Comparison of ENCODE assay signal across 8 mouse cellular contexts in the genomic region with DNA sequence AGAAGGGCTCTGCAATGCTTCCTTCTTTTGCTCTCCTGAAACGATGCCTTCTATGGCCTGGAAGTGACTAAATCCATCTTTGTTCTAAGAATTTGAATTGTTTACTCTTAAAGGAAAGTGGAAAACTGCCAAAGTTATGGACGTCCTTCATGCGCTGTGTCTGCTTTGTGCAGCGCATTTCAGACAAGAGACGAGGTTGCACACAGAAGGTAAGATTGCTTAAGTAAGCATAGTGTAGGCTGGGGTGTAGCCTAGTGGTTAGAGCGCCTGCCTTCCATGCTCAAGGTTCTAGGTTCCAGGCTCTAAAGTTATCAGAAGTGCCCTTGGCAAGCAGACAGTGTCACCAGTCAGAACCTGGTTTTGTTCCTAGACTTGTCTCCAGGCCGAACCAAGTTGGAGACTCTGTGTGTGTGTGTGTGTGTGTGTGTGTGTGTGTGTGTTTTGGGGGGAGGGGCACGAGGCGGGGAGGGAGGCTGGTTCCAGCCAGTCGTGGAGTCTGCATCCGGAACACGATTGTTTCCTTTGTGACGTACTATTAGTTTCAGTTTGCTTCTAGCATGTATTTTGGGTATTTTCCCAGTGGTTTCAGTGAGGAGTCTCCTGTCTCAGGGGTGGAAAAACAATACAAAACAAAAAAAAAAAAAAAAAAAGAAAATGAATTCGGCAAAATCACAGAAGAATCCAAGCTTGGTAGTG.
DNase-seq lines count a peak whose midpoint lies in the region; ATAC-seq and TF ChIP-seq lines count a peak whose summit lies in the region.

No protein-coding gene starts in this region.

- H3ac ChIP-seq in myocyte (ENCODE audit: control insufficient read depth, insufficient read length): no peak overlapping the region

- no peaks in the 10 kb centered on the region for H3K36me3 ChIP-seq in forebrain, embryonic 11.5 days (ENCODE audit: control insufficient read depth, insufficient read depth, low read length)
- no peaks in the 10 kb centered on the region for H3K36me3 ChIP-seq in forebrain, embryonic 10.5 days (replicated peaks)
- no peaks in the 10 kb centered on the region for H3K36me3 ChIP-seq in myocyte (ENCODE audit: control insufficient read depth, insufficient read depth)

- H3K4me3 ChIP-seq in forebrain, embryonic 11.5 days (ENCODE audit: low read depth, low read length): no peak overlapping the region
- H3K4me3 ChIP-seq in forebrain, embryonic 10.5 days: no peak overlapping the region
- H3K4me3 ChIP-seq in myocyte: no peak overlapping the region

- no peak overlapping the region for H3K4me2 ChIP-seq in forebrain, embryonic 11.5 days (ENCODE audit: low read depth, low read length, severe bottlenecking)
- H3K4me2 ChIP-seq in myocyte (ENCODE audit: low read depth): peak overlapping the region; percentile 83

- no peak overlapping the region for H3K27ac ChIP-seq in forebrain, embryonic 11.5 days (ENCODE audit: low read depth, low read length)
- H3K27ac ChIP-seq in forebrain, embryonic 10.5 days: no peak overlapping the region

- ATAC-seq in forebrain, embryonic 11.5 days (replicated peaks; ENCODE audit: low FRiP score): 0 out of 2 replicates have a peak, but pooled peaks have one; percentile 30

- no peaks in the 10 kb centered on the region for H3K79me2 ChIP-seq in myocyte (ENCODE audit: control insufficient read depth, insufficient read depth)

- no peak overlapping the region for H3K9ac ChIP-seq in forebrain, embryonic 11.5 days (ENCODE audit: low read length)

- no peak for DNase-seq in forebrain, embryonic 11.5 days (ENCODE audit: low spot score)
- no peak for DNase-seq in forebrain, embryonic 10.5 days (ENCODE audit: extremely low spot score, low spot score)
- DNase-seq in NIH3T3 (ENCODE audit: low read depth): peak; percentile 48
- peak; percentile 44 for DNase-seq in gastrocnemius, postnatal 10 days
- peak; percentile 22 to 38 for DNase-seq in kidney, adult 8-10 months
- DNase-seq in frontal cortex, postnatal 36 days (ENCODE audit: low spot score in 2 of 2): no peak
- no peak for DNase-seq in cerebellum, adult 9-10 months

- H3K4me1 ChIP-seq in forebrain, embryonic 11.5 days (replicated peaks; ENCODE audit: control insufficient read depth, insufficient read depth, low read length): no peaks in the 10 kb centered on the region
- peaks cover 7% of the 10 kb centered on the region; the same call in 1 of the 2 replicates for H3K4me1 ChIP-seq in forebrain, embryonic 10.5 days

- no peaks in the 10 kb centered on the region for H3K27me3 ChIP-seq in forebrain, embryonic 11.5 days (ENCODE audit: control insufficient read depth, insufficient read depth, low read length)
- H3K27me3 ChIP-seq in forebrain, embryonic 10.5 days (ENCODE audit: poor library complexity, severe bottlenecking): no peaks in the 10 kb centered on the region
- H3K27me3 ChIP-seq in myocyte (ENCODE audit: control insufficient read depth, insufficient read depth, insufficient read length): no peaks in the 10 kb centered on the region

- H3K9me3 ChIP-seq in forebrain, embryonic 11.5 days (ENCODE audit: control insufficient read depth, low read length): no peaks in the 10 kb centered on the region; the same call in 1 of the 2 replicates
- H3K9me3 ChIP-seq in forebrain, embryonic 10.5 days: peaks cover 3% of the 10 kb centered on the region; the same call in 1 of the 2 replicates

- TF ChIP-seq POLR2A in myocyte (IDR thresholded peaks at IDR 0.05; ENCODE audit: insufficient read length, low read depth): no peak

- WGBS in forebrain, embryonic 11.5 days: 89% methylated on average over 14 of the region's 14 CpGs
- 89% methylated on average over 14 of the region's 14 CpGs for WGBS in forebrain, embryonic 10.5 days

TF ChIP-seq in myocyte, 11 proteins besides CTCF, POLR2A, EP300 and RAD21:
- TF ChIP-seq TCF12 (IDR thresholded peaks at IDR 0.05; ENCODE audit: insufficient read depth, poor library complexity, severe bottlenecking) (no peak), MYOD1 (IDR thresholded peaks at IDR 0.05; ENCODE audit: control insufficient read depth in 1 of 3, insufficient read length in 2 of 3, low read depth in 2 of 3) (no peak), MYOG (IDR thresholded peaks at IDR 0.05; ENCODE audit: control insufficient read depth in 1 of 3, insufficient read depth in 1 of 3, insufficient read length in 2 of 3, low read depth in 2 of 3) (no peak), USF1 (IDR thresholded peaks at IDR 0.05; ENCODE audit: low read depth) (no peak), TCF3 (IDR thresholded peaks at IDR 0.05; ENCODE audit: insufficient read length, low read depth) (no peak), CEBPB (IDR thresholded peaks at IDR 0.05; ENCODE audit: insufficient read depth, poor library complexity, severe bottlenecking) (no peak), SRF (IDR thresholded peaks at IDR 0.05; ENCODE audit: control insufficient read depth, insufficient read length, low read depth) (no peak), REST (IDR thresholded peaks at IDR 0.05; ENCODE audit: insufficient read depth, insufficient read length) (no peak)
TF ChIP-seq in myocyte: peak in this region for 0.

Comparison
In these comparisons a context has a peak if more than half of its experiments do, and no peak if none do; other contexts are left out.
1. DNase-seq: peak in NIH3T3 (single experiment), gastrocnemius, postnatal 10 days (single experiment) and kidney, adult 8-10 months (2 of 2); none in forebrain, embryonic 11.5 days (single experiment), forebrain, embryonic 10.5 days (single experiment), frontal cortex, postnatal 36 days (0 of 2) and cerebellum, adult 9-10 months (single experiment).